Mouse (Mus musculus) bone marrow, adult 2 months (tissue): ENCODE data around the gene Vstm2l.

Experiments
- CTCF ChIP-seq: fragments of 200-500 bp; IDR thresholded peaks from 2 replicates; pipeline ENCODE4 v1.5.1; 2011; ENCODE audit warnings: low read length, control low read depth; ENCODE audit not compliant: control insufficient read depth, insufficient read depth
- POLR2A ChIP-seq: fragments of 200-500 bp; IDR thresholded peaks from 2 replicates; pipeline ENCODE4 v1.6.1; 2011; ENCODE audit warnings: low read depth, mild to moderate bottlenecking, control low read depth, low read length, borderline replicate concordance; ENCODE audit not compliant: control insufficient read depth

GRCm38 (mm10) chr2:157924504-157924903, 10.1 kb downstream of the Vstm2l start:
- TF ChIP-seq POLR2A (no peak), CTCF (no peak)
